ENCODE assay signal across 8 mouse cellular contexts in genomic region chr19:46042476-46043011, GRCm38 (mm10). TPM values are rescaled to one million over a fixed set of nuclear protein-coding genes. Genes with fewer than 3 reads are reported as not detected.
DNase-seq lines count a peak whose midpoint lies in the region; ATAC-seq and TF ChIP-seq lines count a peak whose summit lies in the region.

No protein-coding gene starts in this region.

- ATAC-seq in megakaryocyte, adult 5-6 weeks (ENCODE audit: poor library complexity, severe bottlenecking): no peak
- peak; percentile 10 for ATAC-seq in midbrain, embryonic 15.5 days (replicated peaks)

- H3K4me3 ChIP-seq in megakaryocyte, embryonic 14.5 days (replicated peaks): peak overlapping the region; percentile 100
- H3K4me3 ChIP-seq in cortical plate, adult 2 months (ENCODE audit: insufficient read depth, low read length): peak overlapping the region; percentile 77
- H3K4me3 ChIP-seq in hindbrain, embryonic 10.5 days: peak overlapping the region; percentile 93
- peak overlapping the region; percentile 95 for H3K4me3 ChIP-seq in midbrain, embryonic 15.5 days

- TF ChIP-seq POLR2A in cortical plate, adult 2 months (IDR thresholded peaks at IDR 0.05; ENCODE audit: extremely low read depth, insufficient read depth, low read length): peak; percentile 72; the same call in 1 of the 2 replicates

- no peak for TF ChIP-seq CTCF in cortical plate, adult 2 months (IDR thresholded peaks at IDR 0.05; ENCODE audit: extremely low read depth, insufficient read depth, low read length)

- 4% methylated on average over 6 of the region's 6 CpGs for WGBS in hindbrain, embryonic 10.5 days
- WGBS in midbrain, embryonic 15.5 days: 4% methylated on average over 6 of the region's 6 CpGs

- intact Hi-C loops in left cerebral cortex, postnatal 25 days (cut with DNase I): no loop called here

- H3K4me2 ChIP-seq in midbrain, embryonic 15.5 days: peak overlapping the region; percentile 93

- H3K4me1 ChIP-seq in megakaryocyte, embryonic 14.5 days: peaks cover 82% of the 10 kb centered on the region
- peaks cover 33% of the 10 kb centered on the region for H3K4me1 ChIP-seq in cortical plate, adult 2 months (ENCODE audit: control insufficient read depth, insufficient read depth, low read length)
- H3K4me1 ChIP-seq in hindbrain, embryonic 10.5 days (replicated peaks): peaks cover 95% of the 10 kb centered on the region
- H3K4me1 ChIP-seq in midbrain, embryonic 15.5 days: peaks cover 73% of the 10 kb centered on the region

- H3K9ac ChIP-seq in midbrain, embryonic 15.5 days: peak overlapping the region; percentile 61

- no peaks in the 10 kb centered on the region for H3K9me3 ChIP-seq in megakaryocyte, embryonic 14.5 days
- no peaks in the 10 kb centered on the region for H3K9me3 ChIP-seq in hindbrain, embryonic 10.5 days
- H3K9me3 ChIP-seq in midbrain, embryonic 15.5 days: no peaks in the 10 kb centered on the region

- H3K27ac ChIP-seq in cortical plate, adult 2 months (ENCODE audit: insufficient read depth, low read length): peak overlapping the region; percentile 90
- peak overlapping the region; percentile 96 for H3K27ac ChIP-seq in hindbrain, embryonic 10.5 days
- peak overlapping the region; percentile 98 for H3K27ac ChIP-seq in midbrain, embryonic 15.5 days

- peaks cover 5% of the 10 kb centered on the region for H3K36me3 ChIP-seq in megakaryocyte, embryonic 14.5 days (replicated peaks; ENCODE audit: low read length)
- no peaks in the 10 kb centered on the region for H3K36me3 ChIP-seq in hindbrain, embryonic 10.5 days
- no peaks in the 10 kb centered on the region for H3K36me3 ChIP-seq in midbrain, embryonic 15.5 days (replicated peaks)

- DNase-seq in hindbrain, embryonic 10.5 days (ENCODE audit: low spot score): peak; percentile 78
- peak; percentile 69 to 79 for DNase-seq in left cerebral cortex, postnatal 25 days (ENCODE audit: low spot score in 2 of 2)
- DNase-seq in thymus, postnatal 14 days: peak; percentile 75
- no peak for DNase-seq in urinary bladder, postnatal 10 days (ENCODE audit: low spot score)

- H3K27me3 ChIP-seq in megakaryocyte, embryonic 14.5 days (replicated peaks): no peaks in the 10 kb centered on the region
- H3K27me3 ChIP-seq in hindbrain, embryonic 10.5 days (ENCODE audit: insufficient read depth, poor library complexity, severe bottlenecking): no peaks in the 10 kb centered on the region
- H3K27me3 ChIP-seq in midbrain, embryonic 15.5 days (replicated peaks): no peaks in the 10 kb centered on the region

RNA-seq across cellular contexts. Expression of gene Pprc1, which starts 2.1 kb away (rescaled TPM):
- polyA plus RNA-seq in megakaryocyte, embryonic 14.5 days (2012; ENCODE audit: insufficient read depth, low replicate concordance): 8.7 and 12.2 TPM in 2 replicates
- 14.1 and 30.8 TPM in 2 replicates for total RNA-seq in megakaryocyte, adult 5-6 weeks (2015)
- 8.6 and 11.5 TPM in 2 replicates for total RNA-seq in megakaryocyte, adult 5-6 weeks (2017)
- polyA plus RNA-seq in cortical plate, adult 2 months (2012; rRNA removed): 13.4 and 16.1 TPM in 2 replicates
- polyA plus RNA-seq in hindbrain, embryonic 10.5 days (2016; fragmentation: Nextera tagmentation; extraction: Ambion mirVana): 39.9 and 49.6 TPM in 2 replicates
- 10 to 100 TPM; 23.3 to 27.7 TPM for total RNA-seq in left cerebral cortex, postnatal 25 days (2021)
- polyA plus RNA-seq in midbrain, embryonic 15.5 days (2015; fragmentation: Nextera tagmentation; extraction: Ambion mirVana): 22.0 and 22.5 TPM in 2 replicates

RNA-seq across cellular contexts. Expression of gene Ldb1, which starts 2.5 kb away (rescaled TPM):
- 349 and 424 TPM in 2 replicates for polyA plus RNA-seq in megakaryocyte, embryonic 14.5 days (2012; ENCODE audit: insufficient read depth, low replicate concordance)
- total RNA-seq in megakaryocyte, adult 5-6 weeks (2015): 48.8 and 54.5 TPM in 2 replicates
- 60.2 and 60.8 TPM in 2 replicates for total RNA-seq in megakaryocyte, adult 5-6 weeks (2017)
- polyA plus RNA-seq in cortical plate, adult 2 months (2012; rRNA removed): 159 and 161 TPM in 2 replicates
- polyA plus RNA-seq in hindbrain, embryonic 10.5 days (2016; fragmentation: Nextera tagmentation; extraction: Ambion mirVana): 90.2 and 111 TPM in 2 replicates
- 100 to 1,000 TPM; 104 to 105 TPM for total RNA-seq in left cerebral cortex, postnatal 25 days (2021)
- polyA plus RNA-seq in midbrain, embryonic 15.5 days (2015; fragmentation: Nextera tagmentation; extraction: Ambion mirVana): 122 and 129 TPM in 2 replicates

RNA-seq across cellular contexts. Expression of gene Nolc1, which starts 33.1 kb away (rescaled TPM):
- 14.7 and 44.5 TPM in 2 replicates for polyA plus RNA-seq in megakaryocyte, embryonic 14.5 days (2012; ENCODE audit: insufficient read depth, low replicate concordance)
- 16.4 and 19.7 TPM in 2 replicates for total RNA-seq in megakaryocyte, adult 5-6 weeks (2015)
- total RNA-seq in megakaryocyte, adult 5-6 weeks (2017): 36.8 and 47.6 TPM in 2 replicates
- polyA plus RNA-seq in cortical plate, adult 2 months (2012; rRNA removed): 37.5 and 38.3 TPM in 2 replicates
- 110 and 136 TPM in 2 replicates for polyA plus RNA-seq in hindbrain, embryonic 10.5 days (2016; fragmentation: Nextera tagmentation; extraction: Ambion mirVana)
- 10 to 100 TPM; 40.1 to 41.8 TPM for total RNA-seq in left cerebral cortex, postnatal 25 days (2021)
- polyA plus RNA-seq in midbrain, embryonic 15.5 days (2015; fragmentation: Nextera tagmentation; extraction: Ambion mirVana): 65.5 and 70.3 TPM in 2 replicates

RNA-seq across cellular contexts. Expression of gene Hps6, which starts 39.2 kb away (rescaled TPM):
- polyA plus RNA-seq in megakaryocyte, embryonic 14.5 days (2012; ENCODE audit: insufficient read depth, low replicate concordance): 8.7 and 9.6 TPM in 2 replicates
- 1.2 and 1.7 TPM in 2 replicates for total RNA-seq in megakaryocyte, adult 5-6 weeks (2015)
- total RNA-seq in megakaryocyte, adult 5-6 weeks (2017): 6.6 and 6.8 TPM in 2 replicates
- polyA plus RNA-seq in cortical plate, adult 2 months (2012; rRNA removed): 4.9 TPM in 2 replicates
- 4.8 and 5.7 TPM in 2 replicates for polyA plus RNA-seq in hindbrain, embryonic 10.5 days (2016; fragmentation: Nextera tagmentation; extraction: Ambion mirVana)
- 1 to 10 TPM; 5.7 TPM for total RNA-seq in left cerebral cortex, postnatal 25 days (2021)
- polyA plus RNA-seq in midbrain, embryonic 15.5 days (2015; fragmentation: Nextera tagmentation; extraction: Ambion mirVana): 3.9 and 4.0 TPM in 2 replicates

RNA-seq across cellular contexts. Expression of gene Armh3, which starts 44.3 kb away (rescaled TPM):
- 0.89 and 2.1 TPM in 2 replicates for polyA plus RNA-seq in megakaryocyte, embryonic 14.5 days (2012; ENCODE audit: insufficient read depth, low replicate concordance)
- 12.8 and 15.6 TPM in 2 replicates for total RNA-seq in megakaryocyte, adult 5-6 weeks (2015)
- total RNA-seq in megakaryocyte, adult 5-6 weeks (2017): 6.6 and 8.5 TPM in 2 replicates
- 16.0 and 16.2 TPM in 2 replicates for polyA plus RNA-seq in cortical plate, adult 2 months (2012; rRNA removed)
- 16.6 and 19.4 TPM in 2 replicates for polyA plus RNA-seq in hindbrain, embryonic 10.5 days (2016; fragmentation: Nextera tagmentation; extraction: Ambion mirVana)
- 10 to 100 TPM; 19.7 to 19.8 TPM for total RNA-seq in left cerebral cortex, postnatal 25 days (2021)
- polyA plus RNA-seq in midbrain, embryonic 15.5 days (2015; fragmentation: Nextera tagmentation; extraction: Ambion mirVana): 25.4 and 25.9 TPM in 2 replicates
